Mouse (Mus musculus) thymus, adult 2 months (tissue): ENCODE measurements around the gene Hsf4.

Source experiments
- CTCF ChIP-seq: fragments of 200-500 bp; IDR thresholded peaks from 2 replicates; pipeline ENCODE4 v1.5.1; 2012; ENCODE audit warnings: mild to moderate bottlenecking, control low read depth, low read length, moderate library complexity, borderline replicate concordance; ENCODE audit not compliant: control insufficient read depth, poor library complexity, insufficient read depth; ENCODE audit errors: extremely low read depth
- POLR2A ChIP-seq: fragments of 200-500 bp; IDR thresholded peaks from 2 replicates; pipeline ENCODE4 v1.6.1; 2012; ENCODE audit warnings: mild to moderate bottlenecking, low read length, control low read depth, moderate library complexity; ENCODE audit not compliant: control insufficient read depth, poor library complexity, insufficient read depth; ENCODE audit errors: extremely low read depth

DNA sequence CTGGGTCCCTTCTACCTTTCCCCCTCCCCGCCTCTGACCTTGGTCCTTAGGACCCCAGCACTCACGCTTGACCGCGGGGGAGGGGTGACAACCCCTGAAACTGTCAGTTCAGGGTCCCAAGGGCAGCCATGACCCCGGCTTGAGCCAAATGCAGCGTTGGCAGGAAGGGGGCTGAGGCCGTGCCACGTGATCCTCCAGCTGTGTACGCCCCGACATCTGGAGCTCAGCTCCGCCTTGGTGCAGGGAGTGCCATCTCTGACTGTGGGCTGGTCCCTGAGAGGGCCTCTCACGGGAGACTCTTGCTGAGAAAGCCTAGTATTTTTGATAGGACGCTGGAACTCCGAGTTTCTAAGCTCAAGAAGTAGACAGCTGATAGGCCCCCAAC, 14.6 kb upstream of the Hsf4 start, which contains the start of gene B3gnt9:
- TF ChIP-seq CTCF (no peak), POLR2A (0 out of 2 replicates have a peak, but pooled peaks have one; percentile 19)
